Mouse (Mus musculus) forebrain, embryonic 10.5 days (tissue): ENCODE data around the gene Gm49405. TPM values are rescaled to one million over a fixed set of nuclear protein-coding genes. Genes with fewer than 3 reads are reported as not detected.
"Not testable (repeated sequence)": the region's sequence is repeated elsewhere in the genome, so short reads cannot be mapped to it uniquely, and the experiment has no call there.

Experiments
- DNase-seq: peaks from one replicate; pipeline ENCODE4 v3.0.0-alpha.2; 2017; ENCODE audit warnings: low spot score; ENCODE audit errors: extremely low spot score
- H3K27ac ChIP-seq: fragments of 300-500 bp; sonication (generic); 2 replicates; pipeline ENCODE4 v1.5.1; 2016; ENCODE audit warnings: mild to moderate bottlenecking
- H3K27me3 ChIP-seq: fragments of 300-500 bp; sonication (generic); 2 replicates; pipeline ENCODE4 v1.6.1; 2016; ENCODE audit warnings: mild to moderate bottlenecking; ENCODE audit not compliant: poor library complexity, severe bottlenecking
- H3K36me3 ChIP-seq: fragments of 300-500 bp; sonication (generic); replicated peaks from 2 replicates; pipeline ENCODE4 v1.6.1; 2016; ENCODE audit warnings: mild to moderate bottlenecking, moderate library complexity
- H3K4me1 ChIP-seq: fragments of 300-500 bp; sonication (generic); 2 replicates; pipeline ENCODE4 v1.6.1; 2016
- H3K4me3 ChIP-seq: fragments of 300-500 bp; sonication (generic); 2 replicates; pipeline ENCODE4 v1.5.1; 2016; ENCODE audit warnings: mild to moderate bottlenecking, moderate library complexity
- H3K9me3 ChIP-seq: fragments of 300-500 bp; sonication (generic); 2 replicates; pipeline ENCODE4 v1.6.1; 2016; ENCODE audit warnings: mild to moderate bottlenecking, moderate library complexity
- WGBS: fragments of 180-500 bp; shearing (Covaris S2); methylation state at CpG from one replicate; pipeline ENCODE4 v1.1.7; 2016; 5-methylcytosine and 5-hydroxymethylcytosine counted together
- polyA plus RNA-seq: library from polyadenylated mRNA; unstranded; fragments of >200 nt; fragmentation: Nextera tagmentation; extraction: Ambion mirVana; gene quantifications from 2 replicates; pipeline ENCODE4 v1.2.1, GENCODE M21; 2016

Gene Gm49405
- polyA plus RNA-seq, 1 experiment from 2014 or later: 2.8 TPM

- no peaks in the 10 kb centered on the region for H3K36me3 ChIP-seq
- no peaks in the 10 kb centered on the region for H3K27me3 ChIP-seq
- no peaks in the 10 kb centered on the region for H3K9me3 ChIP-seq
- no peak overlapping the region for H3K27ac ChIP-seq
- WGBS: 73% methylated on average over 11 of the region's 11 CpGs
- H3K4me1 ChIP-seq: peaks cover 4% of the 10 kb centered on the region; the same call in 1 of the 2 replicates
- H3K4me3 ChIP-seq: no peak overlapping the region
- no peak for DNase-seq
Measured at GRCm38 (mm10) chr19:3966330-3967075, 33.9 kb upstream of the Gm49405 start.

GRCm38 (mm10) chr19:3967258-3967657, 33.2 kb upstream of the Gm49405 start:
- no peak overlapping the region for H3K27ac ChIP-seq
- DNase-seq: no peak
- peaks cover 4% of the 10 kb centered on the region; the same call in 1 of the 2 replicates for H3K4me1 ChIP-seq
- no peak overlapping the region for H3K4me3 ChIP-seq
- no peaks in the 10 kb centered on the region for H3K36me3 ChIP-seq
- no peaks in the 10 kb centered on the region for H3K9me3 ChIP-seq
- WGBS: 75% methylated on average over 3 of the region's 3 CpGs
- H3K27me3 ChIP-seq: no peaks in the 10 kb centered on the region

- DNase-seq: no peak
- Histone ChIP-seq H3K36me3 (no peaks in the 10 kb centered on the region), H3K27me3 (no peaks in the 10 kb centered on the region), H3K27ac (no peak within 1 kb of the TSS), H3K4me3 (no peak within 1 kb of the TSS), H3K9me3 (no peaks in the 10 kb centered on the region), H3K4me1 (peaks cover 4% of the 10 kb centered on the region; the same call in 1 of the 2 replicates)
- WGBS: 52% methylated on average over 9 of the region's 9 CpGs
Measured at GRCm38 (mm10) chr19:3972229-3972628, 28.2 kb upstream of the Gm49405 start, which contains the start of gene Aldh3b2. Gene Aldh3b2 (plus strand): TSS chr19:3972328.

GRCm38 (mm10) chr19:3974608-3975007, 25.8 kb upstream of the Gm49405 start:
- H3K27me3 ChIP-seq, DNase-seq, H3K27ac ChIP-seq, H3K4me3 ChIP-seq, H3K9me3 ChIP-seq, H3K4me1 ChIP-seq, H3K36me3 ChIP-seq: not testable (repeated sequence)
- WGBS: 93% methylated on average over 6 of the region's 6 CpGs

GRCm38 (mm10) chr19:3975866-3976265, 24.6 kb upstream of the Gm49405 start:
- Histone ChIP-seq H3K4me1 (peaks cover 14% of the 10 kb centered on the region), H3K27ac (no peak overlapping the region), H3K36me3 (no peaks in the 10 kb centered on the region), H3K9me3 (no peaks in the 10 kb centered on the region), H3K27me3 (no peaks in the 10 kb centered on the region), H3K4me3 (no peak overlapping the region)
- DNase-seq: no peak
- 81% methylated on average over 2 of the region's 2 CpGs for WGBS

GRCm38 (mm10) chr19:3980309-3980708, 20.1 kb upstream of the Gm49405 start:
- WGBS: 22% methylated on average over 4 of the region's 4 CpGs
- H3K4me1 ChIP-seq: peaks cover 40% of the 10 kb centered on the region
- no peak overlapping the region for H3K27ac ChIP-seq
- no peak overlapping the region for H3K4me3 ChIP-seq
- no peaks in the 10 kb centered on the region for H3K36me3 ChIP-seq
- H3K27me3 ChIP-seq: no peaks in the 10 kb centered on the region
- H3K9me3 ChIP-seq: no peaks in the 10 kb centered on the region
- peak; percentile 66 for DNase-seq

- 83% methylated on average over 9 of the region's 9 CpGs for WGBS
- peaks cover 46% of the 10 kb centered on the region for H3K4me1 ChIP-seq
Measured at GRCm38 (mm10) chr19:3980917-3981316, 19.5 kb upstream of the Gm49405 start.

GRCm38 (mm10) chr19:3983527-3984200, 16.8 kb upstream of the Gm49405 start:
- Histone ChIP-seq H3K4me1 (peaks cover 54% of the 10 kb centered on the region), H3K4me3 (no peak overlapping the region), H3K27ac (peak overlapping the region; percentile 75), H3K27me3 (no peaks in the 10 kb centered on the region), H3K36me3 (no peaks in the 10 kb centered on the region), H3K9me3 (peaks cover 5% of the 10 kb centered on the region)
- WGBS: 33% methylated on average over 9 of the region's 9 CpGs
- no peak for DNase-seq

More at GRCm38 (mm10) chr19:3980917-3981316, 19.5 kb upstream of the Gm49405 start:
- no peak overlapping the region for H3K4me3 ChIP-seq
- H3K36me3 ChIP-seq: no peaks in the 10 kb centered on the region
- H3K9me3 ChIP-seq: no peaks in the 10 kb centered on the region
- H3K27ac ChIP-seq: no peak overlapping the region
- DNase-seq: no peak
- no peaks in the 10 kb centered on the region for H3K27me3 ChIP-seq

- peaks cover 45% of the 10 kb centered on the region for H3K4me1 ChIP-seq
- DNase-seq: peak; percentile 30
- no peaks in the 10 kb centered on the region for H3K27me3 ChIP-seq
- H3K4me3 ChIP-seq: no peak overlapping the region
- H3K27ac ChIP-seq: peak overlapping the region; percentile 75
- no peaks in the 10 kb centered on the region for H3K36me3 ChIP-seq
- 30% methylated on average over 8 of the region's 8 CpGs for WGBS
- peaks cover 8% of the 10 kb centered on the region for H3K9me3 ChIP-seq
Measured at GRCm38 (mm10) chr19:3985261-3985681, 15.2 kb upstream of the Gm49405 start.

- Histone ChIP-seq H3K36me3 (no peaks in the 10 kb centered on the region), H3K27ac (peak within 1 kb of the TSS; percentile 75), H3K4me1 (peaks cover 43% of the 10 kb centered on the region), H3K27me3 (no peaks in the 10 kb centered on the region), H3K4me3 (no peak within 1 kb of the TSS), H3K9me3 (peaks cover 8% of the 10 kb centered on the region)
- 32% methylated on average over 8 of the region's 8 CpGs for WGBS
- DNase-seq: peak; percentile 40
Measured at GRCm38 (mm10) chr19:3986334-3986733, 14.1 kb upstream of the Gm49405 start, which contains the start of gene Acy3. Gene Acy3 (plus strand): TSS chr19:3986570.

GRCm38 (mm10) chr19:3988066-3988465, 12.4 kb upstream of the Gm49405 start:
- no peaks in the 10 kb centered on the region for H3K27me3 ChIP-seq
- no peak overlapping the region for H3K27ac ChIP-seq
- no peak for DNase-seq
- H3K4me1 ChIP-seq: peaks cover 43% of the 10 kb centered on the region
- H3K4me3 ChIP-seq: no peak overlapping the region
- 89% methylated on average over 14 of the region's 14 CpGs for WGBS
- H3K9me3 ChIP-seq: peaks cover 8% of the 10 kb centered on the region
- no peaks in the 10 kb centered on the region for H3K36me3 ChIP-seq

GRCm38 (mm10) chr19:3988750-3989149, 11.7 kb upstream of the Gm49405 start:
- H3K36me3 ChIP-seq: no peaks in the 10 kb centered on the region
- H3K27me3 ChIP-seq: no peaks in the 10 kb centered on the region
- no peak overlapping the region for H3K27ac ChIP-seq
- peaks cover 36% of the 10 kb centered on the region for H3K4me1 ChIP-seq
- peaks cover 8% of the 10 kb centered on the region for H3K9me3 ChIP-seq
- no peak overlapping the region for H3K4me3 ChIP-seq
- whole genome bisulfite sequencing: 91% methylated on average over 4 of the region's 4 CpGs
- no peak for DNase-seq

- H3K27ac ChIP-seq: 0 out of 2 replicates have a peak overlapping the region, but pooled peaks have one; percentile 9
- H3K4me3 ChIP-seq: no peak overlapping the region
- H3K9me3 ChIP-seq: peaks cover 8% of the 10 kb centered on the region
- WGBS: 76% methylated on average over 6 of the region's 6 CpGs
- H3K4me1 ChIP-seq: peaks cover 15% of the 10 kb centered on the region
- H3K27me3 ChIP-seq: no peaks in the 10 kb centered on the region
- no peaks in the 10 kb centered on the region for H3K36me3 ChIP-seq
- DNase-seq: no peak
Measured at GRCm38 (mm10) chr19:3990804-3991203, 9.6 kb upstream of the Gm49405 start.
